Mouse (Mus musculus) cortical plate, adult 2 months (tissue): Measurements from ENCODE around the gene Add3. TPM values are rescaled to one million over a fixed set of nuclear protein-coding genes. Genes with fewer than 3 reads are reported as not detected.

Experiments
- H3K27ac ChIP-seq: fragments of 200-500 bp; 2 replicates; pipeline ENCODE4 v1.5.1; 2012; ENCODE audit warnings: low read length, control low read depth, inconsistent platforms; ENCODE audit not compliant: insufficient read depth
- H3K4me1 ChIP-seq: fragments of 200-500 bp; 2 replicates; pipeline ENCODE4 v1.6.1; 2011; ENCODE audit warnings: low read length; ENCODE audit not compliant: control insufficient read depth, insufficient read depth
- H3K4me3 ChIP-seq: fragments of 200-500 bp; 2 replicates; pipeline ENCODE4 v1.5.1; 2011; ENCODE audit warnings: mild to moderate bottlenecking, low read length, control low read depth; ENCODE audit not compliant: insufficient read depth
- CTCF ChIP-seq: fragments of 200-500 bp; IDR thresholded peaks from 2 replicates; pipeline ENCODE4 v1.5.1; 2011; ENCODE audit warnings: mild to moderate bottlenecking, control low read depth, low read length; ENCODE audit not compliant: insufficient read depth; ENCODE audit errors: extremely low read depth
- POLR2A ChIP-seq: fragments of 200-500 bp; IDR thresholded peaks from 2 replicates; pipeline ENCODE4 v1.6.1; 2011; ENCODE audit warnings: mild to moderate bottlenecking, low read length, control low read depth; ENCODE audit not compliant: insufficient read depth; ENCODE audit errors: extremely low read depth
- polyA plus RNA-seq: library from polyadenylated mRNA; depleted of rRNA; stranded (reverse); fragments of >200 nt; gene quantifications from 2 replicates; pipeline ENCODE4 v1.2.3, GENCODE M21; 2012

Gene Add3
- polyA plus RNA-seq, 1 experiment, result 76.7 TPM

DNA sequence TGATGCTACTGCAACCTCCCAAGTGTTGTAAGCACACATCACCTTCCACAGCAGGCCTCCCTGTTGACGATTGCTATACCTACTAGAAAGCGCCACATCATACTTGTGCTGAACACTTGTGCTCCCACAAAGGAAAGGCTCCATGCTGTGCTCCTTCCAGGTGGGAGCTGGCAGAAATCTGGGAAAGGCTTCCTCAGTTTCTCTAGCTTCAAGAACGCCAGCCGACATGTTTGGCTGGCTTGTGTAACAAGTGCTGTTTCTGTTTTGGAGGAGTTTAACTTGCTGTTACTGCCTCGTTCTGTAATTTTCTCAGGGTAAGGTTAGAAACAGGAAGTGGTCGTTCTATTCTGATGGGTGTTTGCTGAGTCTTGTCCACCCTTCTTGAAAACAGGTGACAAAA is 22.7 kb downstream of the Add3 start:
- no peak overlapping the region for H3K4me3 ChIP-seq
- no peak overlapping the region for H3K27ac ChIP-seq
- H3K4me1 ChIP-seq, result peaks cover 15% of the 10 kb centered on the region
- TF ChIP-seq CTCF, result no peak
- TF ChIP-seq POLR2A, result no peak

GRCm38 (mm10) chr19:53164645-53165044 is 24.4 kb downstream of the Add3 start:
- no peak for TF ChIP-seq CTCF
- TF ChIP-seq POLR2A, result no peak
- Histone ChIP-seq H3K27ac (peak overlapping the region; percentile 33; the same call in 1 of the 2 replicates), H3K4me1 (peaks cover 20% of the 10 kb centered on the region), H3K4me3 (no peak overlapping the region)

DNA sequence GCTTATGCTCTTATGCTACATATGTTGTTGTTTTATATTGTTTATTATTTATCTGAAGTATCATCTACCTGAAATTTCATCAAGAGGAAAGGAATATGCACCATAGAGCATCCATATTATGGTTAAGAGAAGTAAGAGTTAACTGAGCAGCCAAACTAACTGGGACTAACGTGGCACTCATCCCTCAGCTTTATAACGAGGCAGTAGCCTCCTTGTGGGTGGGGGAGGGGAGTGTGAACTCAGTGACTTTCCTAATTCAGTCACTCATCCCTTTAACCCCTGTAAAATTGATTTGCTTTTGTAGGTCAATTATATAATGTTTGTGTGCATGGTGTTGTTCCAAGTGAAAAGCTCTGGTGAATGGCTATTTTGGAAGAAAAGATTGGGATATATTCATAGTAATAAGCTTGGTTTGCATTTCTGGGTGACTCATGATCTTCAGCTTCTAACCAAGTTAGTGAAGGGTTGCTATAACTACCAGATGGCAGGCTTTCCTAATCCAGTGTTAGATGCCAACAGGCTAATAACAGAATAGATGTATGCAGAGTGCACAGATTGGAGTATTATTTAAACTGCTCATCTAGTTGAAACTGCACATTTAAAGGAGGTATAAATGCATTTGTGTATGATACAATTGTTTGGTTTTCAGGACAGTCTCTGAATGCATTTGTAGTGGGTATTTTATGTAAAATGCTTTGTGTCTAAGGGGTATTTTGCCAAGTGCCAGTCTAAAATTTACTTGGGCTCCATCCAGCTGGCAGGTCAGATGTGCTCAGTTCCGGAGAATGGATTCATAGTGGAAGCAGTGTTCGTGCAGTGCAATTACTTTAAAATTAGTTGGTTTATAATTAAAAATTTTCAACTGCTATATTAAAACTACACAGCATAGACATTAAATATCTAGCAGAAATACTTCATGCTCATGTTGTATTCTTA is 25.3 kb downstream of the Add3 start:
- peak overlapping the region; percentile 45; the same call in 1 of the 2 replicates for H3K27ac ChIP-seq
- no peak for TF ChIP-seq CTCF
- no peak for TF ChIP-seq POLR2A
- H3K4me3 ChIP-seq, result no peak overlapping the region
- peaks cover 20% of the 10 kb centered on the region for H3K4me1 ChIP-seq

- H3K27ac ChIP-seq, result peak overlapping the region; percentile 39; the same call in 1 of the 2 replicates
- H3K4me1 ChIP-seq, result peaks cover 22% of the 10 kb centered on the region
- no peak for TF ChIP-seq POLR2A
- no peak for TF ChIP-seq CTCF
- no peak overlapping the region for H3K4me3 ChIP-seq
Observed at GRCm38 (mm10) chr19:53166367-53166766, 26.1 kb downstream of the Add3 start.

DNA sequence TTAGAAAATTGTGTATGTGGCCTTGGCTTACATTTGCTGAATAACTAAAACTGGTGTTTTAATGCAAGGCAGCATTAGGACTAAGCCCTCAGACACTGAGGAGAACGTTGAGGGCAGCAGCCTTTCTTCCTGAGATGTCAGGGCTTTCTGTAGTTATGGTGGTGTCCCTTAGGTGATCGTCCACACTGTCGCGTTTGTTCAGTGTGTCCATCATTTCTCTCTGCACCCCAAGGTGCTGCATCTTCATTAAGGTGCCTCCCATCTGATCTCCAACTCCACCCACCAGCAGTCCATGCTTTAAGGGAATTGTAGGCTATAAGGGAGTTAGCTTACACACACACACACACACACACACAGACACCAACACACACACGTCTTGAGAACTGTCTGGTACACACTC is 28.3 kb downstream of the Add3 start:
- TF ChIP-seq CTCF (no peak), POLR2A (no peak)
- Histone ChIP-seq H3K4me1 (peaks cover 22% of the 10 kb centered on the region), H3K27ac (no peak overlapping the region), H3K4me3 (no peak overlapping the region)

- peaks cover 14% of the 10 kb centered on the region for H3K4me1 ChIP-seq
- no peak overlapping the region for H3K27ac ChIP-seq
- H3K4me3 ChIP-seq, result no peak overlapping the region
- no peak for TF ChIP-seq CTCF
- TF ChIP-seq POLR2A, result no peak
Observed at GRCm38 (mm10) chr19:53170651-53171050, 30.4 kb downstream of the Add3 start.

GRCm38 (mm10) chr19:53174034-53174433 is 33.8 kb downstream of the Add3 start:
- H3K4me3 ChIP-seq, result no peak overlapping the region
- TF ChIP-seq POLR2A, result no peak
- no peak for TF ChIP-seq CTCF
- no peak overlapping the region for H3K27ac ChIP-seq
- H3K4me1 ChIP-seq, result peaks cover 5% of the 10 kb centered on the region; the same call in 1 of the 2 replicates

- H3K27ac ChIP-seq, result no peak overlapping the region
- peaks cover 5% of the 10 kb centered on the region; the same call in 1 of the 2 replicates for H3K4me1 ChIP-seq
- no peak overlapping the region for H3K4me3 ChIP-seq
- TF ChIP-seq POLR2A, result no peak
- no peak for TF ChIP-seq CTCF
Observed at GRCm38 (mm10) chr19:53175550-53175949, 35.3 kb downstream of the Add3 start.

DNA sequence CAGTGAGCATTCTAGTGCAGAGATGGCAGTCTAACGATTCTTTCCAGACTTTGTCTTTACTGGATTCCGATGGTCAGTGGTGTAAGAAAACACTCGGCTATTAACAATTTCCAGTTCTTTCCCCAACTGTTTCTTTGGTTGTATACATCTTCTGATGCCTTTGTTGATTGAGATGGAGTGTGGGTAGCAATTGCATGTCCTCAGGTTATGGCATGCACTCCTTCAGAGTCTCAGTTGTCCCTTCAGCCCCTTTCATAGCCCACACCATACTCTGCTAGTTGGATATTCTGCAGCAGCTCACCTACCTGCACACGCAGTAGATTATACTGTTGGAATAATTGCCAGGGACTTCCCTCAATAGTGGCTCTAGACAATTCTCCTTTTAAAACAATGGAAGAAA is 36.3 kb downstream of the Add3 start:
- Histone ChIP-seq H3K27ac (no peak overlapping the region), H3K4me3 (no peak overlapping the region)
- no peak for TF ChIP-seq CTCF
- no peak for TF ChIP-seq POLR2A

GRCm38 (mm10) chr19:53178611-53179528 is 38.6 kb downstream of the Add3 start:
- TF ChIP-seq CTCF, result no peak
- no peak for TF ChIP-seq POLR2A
- Histone ChIP-seq H3K4me1 (peaks cover 5% of the 10 kb centered on the region), H3K4me3 (no peak overlapping the region), H3K27ac (no peak overlapping the region)

More for the DNA sequence above, 36.3 kb downstream of the Add3 start:
- H3K4me1 ChIP-seq, result peaks cover 5% of the 10 kb centered on the region
